Mouse (Mus musculus) adrenal gland, postnatal 10 days (tissue): ENCODE results near the gene Alox8. TPM values are rescaled to one million over a fixed set of nuclear protein-coding genes. Genes with fewer than 3 reads are reported as not detected.

Experiments used
- DNase-seq: peaks from one replicate; pipeline ENCODE4 v3.0.0; 2021; ENCODE audit warnings: mixed read lengths
- long read RNA-seq, 2 experiments: library from polyadenylated mRNA; stranded (forward); transcript quantifications; one replicate each; pipeline ENCODE4 v2.0.0; 2021
- total RNA-seq, 2 experiments: library from RNA; stranded (reverse); gene quantifications; 2 replicates each; pipeline ENCODE4 v1.2.3; 2021

Gene Alox8
- not detected for total RNA-seq
- long read RNA-seq, experiment 1, result 0 reads
- long read RNA-seq, experiment 2, result 0 reads

- no peak for DNase-seq
These were observed at the start of gene Alox8 for GRCm38 (mm10) chr11:69197743-69198142. Gene Alox8, minus strand, starts transcription at chr11:69197843.

DNA sequence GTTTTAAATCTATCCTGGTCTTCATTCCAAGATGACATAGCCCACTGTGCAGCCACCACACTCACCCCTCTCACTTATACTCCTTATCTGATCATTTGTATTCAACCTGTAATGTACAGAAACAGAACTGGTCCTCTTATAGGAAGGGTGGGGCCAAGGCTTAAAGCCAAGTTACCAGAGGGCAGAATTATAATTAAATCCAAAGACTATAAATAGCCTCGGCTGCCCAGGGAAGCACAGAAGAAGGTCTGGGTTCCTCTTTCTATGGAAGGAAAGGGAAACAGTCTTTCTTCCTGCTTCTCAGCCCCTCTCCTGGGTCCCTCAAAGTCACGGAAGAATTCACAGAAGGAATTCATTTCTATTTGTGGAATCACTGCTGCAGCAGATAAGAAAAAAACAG is 48.0 kb upstream of the Alox8 start:
- no peak for DNase-seq

DNA sequence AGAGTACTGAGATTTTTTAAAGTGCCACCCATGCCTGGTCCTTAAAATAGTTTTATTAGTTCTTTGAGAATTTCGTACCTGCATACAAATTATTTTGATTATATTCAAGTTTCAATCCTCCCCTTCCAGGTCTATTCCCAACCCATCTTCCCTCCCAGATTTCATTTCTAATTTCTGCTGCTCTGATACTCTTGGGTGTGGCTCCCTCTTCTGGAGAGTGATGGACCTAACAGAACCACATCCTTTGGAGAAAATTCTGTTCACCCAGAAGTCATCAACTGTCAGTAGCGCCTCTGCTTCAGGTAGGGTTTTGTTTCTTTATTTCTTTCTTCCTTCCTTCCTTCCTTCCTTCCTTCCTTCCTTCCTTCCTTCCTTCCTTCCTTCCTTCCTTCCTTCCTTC is 47.3 kb upstream of the Alox8 start:
- DNase-seq, result peak; percentile 66

DNA sequence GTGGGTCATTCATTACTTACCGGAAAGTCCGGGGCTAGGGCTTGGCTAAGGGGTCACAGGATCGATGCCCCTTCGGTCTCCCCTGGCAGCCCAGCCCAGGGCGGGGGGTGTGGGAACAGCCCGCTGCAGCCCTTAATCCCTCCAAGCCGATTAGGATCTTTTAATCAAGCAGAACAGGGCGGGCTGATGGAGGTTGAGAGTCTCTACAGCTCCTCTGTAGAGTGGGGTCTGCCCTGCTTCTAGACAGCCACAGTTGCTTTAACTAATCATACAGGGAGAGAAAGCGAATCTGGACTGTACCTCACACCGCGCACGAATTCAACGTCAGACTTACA is 39.2 kb upstream of the Alox8 start, which contains the start of gene Gucy2e:
Gene Gucy2e, minus strand, starts transcription at position 111 of the 335 bp plus-strand sequence.
- no peak for DNase-seq

DNA sequence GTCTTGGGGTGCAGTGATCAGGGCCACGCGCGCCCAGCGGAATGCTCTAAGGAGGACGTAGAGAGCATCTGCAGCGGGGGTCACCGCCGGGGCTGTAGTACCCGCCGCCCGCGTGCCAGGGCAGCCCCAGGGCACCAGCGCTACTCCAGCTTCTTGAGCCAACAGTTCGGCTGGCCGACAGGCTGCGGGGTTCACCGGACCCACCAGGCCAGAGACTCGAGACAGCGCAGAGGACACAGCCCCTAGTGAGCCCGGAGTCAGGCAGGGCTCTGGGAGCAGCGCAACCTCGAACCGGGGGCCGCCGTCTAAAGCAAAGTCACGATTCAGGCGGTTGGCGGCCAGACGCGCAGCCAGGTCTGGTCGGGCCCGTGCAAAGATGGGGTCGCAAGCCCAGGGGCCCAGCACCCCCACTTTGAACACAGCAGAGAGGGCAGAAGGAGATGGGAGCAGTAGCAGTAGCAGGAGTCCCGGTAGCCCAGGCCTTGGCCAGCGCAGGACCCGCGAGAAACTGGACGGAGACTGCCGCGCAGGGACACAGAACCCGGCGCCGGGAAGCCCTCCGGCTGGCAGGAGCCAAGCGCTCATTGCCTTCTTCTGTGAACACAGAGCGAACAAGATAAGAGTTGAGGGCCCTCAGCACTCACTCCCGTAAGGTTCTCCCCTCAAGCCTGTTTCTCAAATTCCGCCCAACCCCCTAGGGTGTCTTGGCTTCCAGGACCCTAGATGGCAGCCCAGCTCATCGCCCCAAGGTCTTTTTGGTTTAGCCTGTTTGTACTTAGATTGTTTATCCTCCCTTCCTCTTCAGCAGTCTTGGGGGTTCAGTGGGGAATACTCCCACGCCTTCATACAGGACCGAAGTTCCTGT is 38.6 kb upstream of the Alox8 start:
- DNase-seq, result no peak

- DNase-seq, result peak; percentile 80
These were observed 37.8 kb upstream of the Alox8 start for GRCm38 (mm10) chr11:69235285-69236060.

- no peak for DNase-seq
These were observed 35.5 kb upstream of the Alox8 start for GRCm38 (mm10) chr11:69233141-69233540.

DNA sequence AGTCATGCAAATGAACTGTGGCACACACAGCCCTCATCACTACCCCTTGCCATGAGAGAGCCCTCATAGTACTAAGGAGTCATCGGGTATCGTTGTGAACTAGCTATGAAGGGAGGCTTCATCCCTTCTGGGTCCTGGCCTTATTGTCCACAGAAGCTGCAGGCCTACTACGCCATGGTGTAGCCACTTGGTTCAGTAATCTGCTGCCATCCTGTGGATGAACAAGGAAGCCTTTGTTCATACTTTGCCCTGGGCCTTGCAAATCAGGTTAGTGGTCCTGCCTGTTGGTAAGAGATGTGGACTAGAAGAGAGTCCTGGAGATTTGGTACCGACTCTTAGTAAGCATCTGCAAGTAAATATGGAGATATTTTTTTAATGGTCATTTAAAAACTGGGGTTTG is 32.8 kb upstream of the Alox8 start:
- DNase-seq, result no peak

GRCm38 (mm10) chr11:69225715-69226114 is 28.1 kb upstream of the Alox8 start:
- no peak for DNase-seq

DNA sequence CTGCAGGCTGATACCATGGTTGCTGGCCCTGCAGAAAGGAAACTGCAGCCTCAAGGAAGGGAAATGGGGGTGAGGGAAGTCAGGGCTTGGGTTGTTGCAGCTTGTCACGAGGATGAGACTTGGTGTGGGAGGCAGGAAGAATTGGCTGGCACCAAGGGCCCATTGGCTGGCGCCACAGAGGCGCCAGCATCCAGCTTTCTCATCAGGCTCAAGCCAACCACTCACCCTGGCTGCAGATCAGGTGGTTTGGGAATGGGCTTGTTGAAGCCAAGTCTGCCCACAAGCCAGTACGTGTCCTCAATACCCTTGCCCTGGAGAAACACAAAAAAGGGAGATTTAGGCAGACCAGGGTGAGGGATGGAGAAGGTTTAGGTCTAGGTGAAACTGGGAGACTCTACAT is 25.5 kb upstream of the Alox8 start:
- DNase-seq, result no peak

- DNase-seq, result no peak
These were observed 23.4 kb upstream of the Alox8 start for GRCm38 (mm10) chr11:69221070-69221469.

GRCm38 (mm10) chr11:69218661-69219060 is 21.0 kb upstream of the Alox8 start:
- DNase-seq, result no peak

- no peak for DNase-seq
These were observed 19.8 kb upstream of the Alox8 start for GRCm38 (mm10) chr11:69217411-69217810.

GRCm38 (mm10) chr11:69211431-69211830 is 13.8 kb upstream of the Alox8 start:
- DNase-seq, result no peak

DNA sequence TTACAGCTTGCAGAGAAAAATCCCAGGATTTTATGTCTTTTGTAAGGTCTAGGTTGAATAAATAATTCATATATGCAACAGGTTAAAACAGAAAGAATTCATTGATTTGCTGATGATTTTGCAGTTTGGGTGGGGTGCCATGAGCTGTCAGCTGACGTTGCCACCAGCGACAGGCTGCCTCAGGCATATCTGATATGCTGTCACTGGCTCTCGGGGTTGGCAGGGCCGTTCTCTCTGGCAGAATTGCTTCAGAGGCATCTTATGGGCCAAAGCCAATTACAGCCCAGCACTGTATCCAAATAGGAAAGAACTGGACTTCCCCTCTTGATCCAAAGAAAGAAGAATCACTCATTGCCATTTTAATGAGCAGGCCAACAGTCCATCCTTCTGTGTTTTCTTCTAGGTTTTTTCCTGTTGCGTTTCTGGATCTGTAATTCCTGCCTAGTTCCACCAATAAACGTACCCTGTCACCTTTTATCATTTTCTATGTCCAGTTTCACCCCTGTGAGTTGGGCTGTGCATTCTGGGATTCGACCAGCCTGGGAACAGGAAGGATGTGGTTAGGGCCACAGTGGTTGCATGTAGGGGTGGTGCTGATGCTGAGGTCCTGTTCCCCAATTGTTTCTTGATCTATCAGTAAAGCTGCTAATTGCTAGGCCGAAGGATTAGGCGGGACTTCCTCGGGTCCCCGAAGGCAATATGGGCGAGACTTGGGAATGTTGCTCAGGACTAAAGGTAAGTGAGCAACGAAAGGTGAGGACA is 5.0 kb upstream of the Alox8 start:
- no peak for DNase-seq

DNA sequence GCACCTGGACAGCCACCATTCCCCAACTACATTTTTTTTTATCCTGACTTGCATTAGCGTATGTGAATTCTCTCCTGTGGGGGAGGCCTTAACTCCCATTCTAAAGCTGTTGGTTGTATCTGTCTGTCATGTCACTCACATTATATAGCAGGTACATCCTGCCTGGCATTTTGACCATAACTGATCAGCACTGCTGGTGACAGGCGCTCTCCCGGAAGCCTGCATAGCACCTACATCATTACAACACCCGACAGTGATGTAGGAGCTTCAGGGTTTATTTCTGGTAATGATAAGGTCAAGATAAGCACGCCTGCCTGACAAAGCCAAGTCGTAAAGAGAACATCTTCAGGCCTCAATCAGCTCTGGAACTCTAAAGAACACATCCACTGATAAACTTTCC is 2.6 kb upstream of the Alox8 start:
- no peak for DNase-seq

DNA sequence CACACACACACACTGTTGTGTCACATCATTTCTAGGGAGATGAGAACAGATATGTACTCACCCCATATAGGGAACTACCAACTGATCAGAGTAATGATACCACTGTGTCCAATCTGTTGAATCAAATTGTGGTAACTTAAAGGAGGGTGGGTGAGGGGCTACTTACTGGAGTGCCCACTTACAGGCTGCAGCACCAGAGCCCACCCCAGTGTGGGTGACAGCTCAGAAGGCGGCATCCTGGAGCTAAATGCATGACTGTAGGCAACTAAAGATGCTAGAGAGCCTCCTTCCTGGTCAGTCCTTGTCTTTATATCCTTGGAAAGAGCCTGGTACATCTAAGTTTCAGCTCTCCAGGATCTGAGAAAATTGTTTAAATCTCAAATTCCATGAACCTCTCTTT is 1.6 kb upstream of the Alox8 start:
- DNase-seq, result no peak

DNA sequence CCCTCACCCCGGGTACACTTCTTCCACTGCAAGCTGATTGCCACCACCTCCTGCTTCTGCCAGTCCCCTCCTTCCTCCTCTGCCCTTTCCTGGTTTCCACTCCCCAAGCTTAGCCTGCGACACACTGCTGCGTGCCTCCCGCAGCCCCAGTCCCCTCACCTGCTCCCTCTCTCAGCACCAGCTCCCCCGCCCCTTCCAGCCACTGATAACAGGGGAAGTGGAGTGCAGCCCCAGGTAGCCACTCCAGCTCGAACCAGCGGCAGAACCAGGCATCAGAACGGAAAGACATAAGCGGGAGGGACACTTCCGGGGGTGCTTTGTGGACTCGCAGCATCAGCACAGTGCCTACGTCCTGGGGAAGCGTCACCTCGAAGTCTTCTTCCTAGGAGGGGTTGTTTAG is 449 bp downstream of the Alox8 start:
- DNase-seq, result no peak

DNA sequence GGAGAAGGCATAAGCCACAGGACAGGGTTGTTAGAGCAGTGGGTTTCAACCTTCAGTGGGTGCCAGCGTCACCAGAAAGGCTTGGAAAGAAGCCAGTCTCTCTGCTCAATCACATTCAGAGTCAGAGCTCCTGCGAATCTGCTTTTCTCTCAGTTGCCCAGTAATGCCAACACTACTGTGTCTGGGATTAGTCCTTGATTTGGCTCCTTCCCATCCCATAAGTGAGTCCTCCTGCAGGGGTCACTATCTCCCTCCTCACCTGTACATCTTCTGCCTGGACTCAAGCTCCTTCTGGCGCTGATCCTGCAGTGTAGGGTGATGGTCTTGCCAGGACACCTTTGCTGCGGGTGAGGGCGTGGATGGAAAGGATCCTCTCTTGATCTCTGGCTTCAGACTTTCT is 877 bp downstream of the Alox8 start:
- peak; percentile 10 for DNase-seq

DNA sequence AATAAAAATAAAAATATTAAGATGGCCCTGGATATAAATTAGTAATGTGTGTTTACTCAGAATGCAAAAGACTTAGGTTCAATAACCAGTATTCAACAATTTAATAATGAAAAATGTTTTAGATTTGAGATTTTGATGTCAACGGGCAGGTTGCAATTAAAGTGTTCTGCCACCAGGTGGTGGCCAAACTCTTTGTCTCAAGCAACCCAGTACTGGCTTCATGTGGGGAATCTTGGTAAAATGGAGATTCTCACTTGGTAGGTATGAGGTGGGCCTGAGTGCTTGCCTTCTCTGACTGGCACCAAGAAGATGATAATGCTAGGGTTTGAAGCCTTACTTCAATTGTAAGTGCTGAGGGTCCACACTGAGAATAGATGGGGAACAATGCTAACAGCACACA is 4.8 kb downstream of the Alox8 start:
- DNase-seq, result peak; percentile 53

- no peak for DNase-seq
These were observed 11.7 kb downstream of the Alox8 start for GRCm38 (mm10) chr11:69185936-69186335.

DNA sequence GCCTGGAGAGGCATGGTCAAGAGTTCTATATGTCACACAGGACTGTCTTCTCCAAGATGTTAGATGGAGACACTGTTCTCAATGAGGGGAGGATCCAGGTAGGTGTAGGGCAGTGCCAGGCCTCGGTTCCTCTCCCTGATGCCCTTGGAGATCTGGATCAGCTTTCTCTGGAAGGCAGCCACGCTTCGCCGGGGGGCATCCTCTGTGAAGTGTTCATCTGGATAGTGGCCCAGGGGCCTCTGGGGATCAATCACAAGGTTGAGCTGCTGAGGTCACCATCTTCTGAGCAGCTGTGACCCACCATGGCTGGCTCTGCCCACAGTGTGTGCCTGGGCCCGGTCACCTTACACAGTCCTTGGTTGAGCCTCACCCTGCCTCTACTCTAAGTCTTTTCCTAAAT is 12.6 kb downstream of the Alox8 start:
- no peak for DNase-seq

DNA sequence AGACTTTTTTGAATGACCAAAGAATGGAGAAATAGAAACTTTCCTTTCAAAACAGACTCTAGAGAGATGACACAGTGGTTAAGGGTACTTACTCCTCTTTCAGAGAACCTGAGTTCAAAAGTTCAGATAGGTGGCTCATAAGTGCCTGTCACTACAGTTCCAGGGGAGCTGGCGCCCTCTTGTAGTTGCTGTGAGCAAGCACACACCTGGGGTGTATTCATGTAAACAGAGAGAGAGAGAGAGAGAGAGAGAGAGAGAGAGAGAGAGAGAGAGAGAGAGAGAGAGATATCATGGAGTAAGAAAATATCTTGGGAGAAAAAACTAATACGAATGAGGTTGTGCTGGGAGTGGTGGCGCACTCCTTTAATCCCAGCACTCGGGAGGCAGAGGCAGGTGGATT is 17.5 kb downstream of the Alox8 start:
- DNase-seq, result no peak
